In genomic region chr16:46022189-46022928, GRCm38 (mm10) we compare ENCODE assay signal across 8 mouse cellular contexts. TPM values are rescaled to one million over a fixed set of nuclear protein-coding genes. Genes with fewer than 3 reads are reported as not detected.
A peak's percentile ranks its signal among the peaks of the same experiment; 100 is the strongest.
DNase-seq lines count a peak whose midpoint lies in the region; ATAC-seq and TF ChIP-seq lines count a peak whose summit lies in the region.

No protein-coding gene starts in this region.

- peak; percentile 87 for DNase-seq in heart, adult 11 months
- no peak for DNase-seq in heart, postnatal 25 days (ENCODE audit: low spot score)
- peak; percentile 43 to 52 for DNase-seq in cerebellum, adult 2 months
- peak; percentile 87 for DNase-seq in forebrain, postnatal 0 days
- peak; percentile 83 for DNase-seq in hindbrain, embryonic 14.5 days (ENCODE audit: low spot score)
- peak; percentile 27 for DNase-seq in left cerebral cortex, adult 11 months (ENCODE audit: low spot score)
- DNase-seq in right cerebral cortex, postnatal 14 days = peak; percentile 51

- no peak overlapping the region for H3K9ac ChIP-seq in forebrain, postnatal 0 days
- no peak overlapping the region for H3K9ac ChIP-seq in hindbrain, embryonic 14.5 days

- peak; percentile 84 for TF ChIP-seq CTCF in cerebellum, adult 2 months (IDR thresholded peaks at IDR 0.05; ENCODE audit: borderline replicate concordance, insufficient read depth, low read depth, low read length)
- TF ChIP-seq CTCF in forebrain, postnatal 0 days (IDR thresholded peaks at IDR 0.05; ENCODE audit: low read depth) = peak; percentile 95

- no peak overlapping the region for H3K27ac ChIP-seq in cerebellum, adult 2 months (ENCODE audit: insufficient read depth, low read length)
- H3K27ac ChIP-seq in forebrain, postnatal 0 days (ENCODE audit: low read depth, low read length) = no peak overlapping the region
- H3K27ac ChIP-seq in hindbrain, embryonic 14.5 days = no peak overlapping the region

- intact Hi-C loops in heart, postnatal 25 days (cut with DNase I) = loop anchor here (1.0 to 5.0 kb wide), 3 partner anchors 32 to 337 kb away; no protein-coding TSS in a partner anchor

- ATAC-seq in forebrain, postnatal 0 days = peak; percentile 93
- peak; percentile 89 for ATAC-seq in hindbrain, embryonic 14.5 days (ENCODE audit: low FRiP score)
- ATAC-seq in megakaryocyte progenitor cell, adult 5-6 weeks (replicated peaks; ENCODE audit: poor library complexity) = peak; percentile 94

- H3K27me3 ChIP-seq in cerebellum, adult 2 months (ENCODE audit: control insufficient read depth, insufficient read depth, low read length) = no peaks in the 10 kb centered on the region; the same call in 1 of the 2 replicates
- H3K27me3 ChIP-seq in forebrain, postnatal 0 days (ENCODE audit: insufficient read depth, low read length) = no peaks in the 10 kb centered on the region
- H3K27me3 ChIP-seq in hindbrain, embryonic 14.5 days (ENCODE audit: control insufficient read depth, insufficient read depth, low read length) = no peaks in the 10 kb centered on the region

- no peak for TF ChIP-seq POLR2A in cerebellum, adult 2 months (IDR thresholded peaks at IDR 0.05; ENCODE audit: borderline replicate concordance, insufficient read depth, low read length)

- no peak overlapping the region for H3K4me3 ChIP-seq in cerebellum, adult 2 months (replicated peaks; ENCODE audit: insufficient read depth, low read depth, low read length)
- no peak overlapping the region for H3K4me3 ChIP-seq in forebrain, postnatal 0 days (ENCODE audit: low read depth, low read length)
- no peak overlapping the region for H3K4me3 ChIP-seq in hindbrain, embryonic 14.5 days (replicated peaks; ENCODE audit: low read length)

- no peaks in the 10 kb centered on the region for H3K9me3 ChIP-seq in forebrain, postnatal 0 days (ENCODE audit: low read length)
- no peaks in the 10 kb centered on the region for H3K9me3 ChIP-seq in hindbrain, embryonic 14.5 days (ENCODE audit: control insufficient read depth, low read length)

- no peaks in the 10 kb centered on the region for H3K36me3 ChIP-seq in forebrain, postnatal 0 days (ENCODE audit: insufficient read depth)
- H3K36me3 ChIP-seq in hindbrain, embryonic 14.5 days (replicated peaks; ENCODE audit: control insufficient read depth, insufficient read depth) = no peaks in the 10 kb centered on the region

- 45% methylated on average over 5 of the region's 5 CpGs for WGBS in cerebellum, adult 2 months
- WGBS in forebrain, postnatal 0 days = 45% methylated on average over 5 of the region's 5 CpGs
- WGBS in hindbrain, embryonic 14.5 days = 51% methylated on average over 5 of the region's 5 CpGs

- H3K4me2 ChIP-seq in forebrain, postnatal 0 days (ENCODE audit: low read depth) = no peak overlapping the region
- no peak overlapping the region for H3K4me2 ChIP-seq in hindbrain, embryonic 14.5 days (replicated peaks)

- H3K4me1 ChIP-seq in cerebellum, adult 2 months (ENCODE audit: control insufficient read depth, insufficient read depth, low read length) = no peaks in the 10 kb centered on the region
- no peaks in the 10 kb centered on the region for H3K4me1 ChIP-seq in forebrain, postnatal 0 days (ENCODE audit: insufficient read depth)
- no peaks in the 10 kb centered on the region for H3K4me1 ChIP-seq in hindbrain, embryonic 14.5 days (replicated peaks; ENCODE audit: control insufficient read depth, insufficient read depth, low read length)

RNA-seq across cellular contexts. Expression of gene Plcxd2, which starts 12.3 kb away (rescaled TPM):
- under 1 TPM; 0.16 to 0.20 TPM for total RNA-seq in heart, postnatal 25 days (2021)
- 46.9 and 49.4 TPM in 2 replicates for polyA plus RNA-seq in cerebellum, adult 2 months (2012; rRNA removed)
- total RNA-seq in forebrain, postnatal 0 days (2014; rRNA removed) = 33.2 and 43.4 TPM in 2 replicates
- 10.1 and 11.7 TPM in 2 replicates for polyA plus RNA-seq in forebrain, postnatal 0 days (2015; fragmentation: Nextera tagmentation; extraction: Ambion mirVana)
- polyA plus RNA-seq in hindbrain, embryonic 14.5 days (2014; fragmentation: Nextera tagmentation; extraction: Ambion mirVana) = 11.2 and 13.8 TPM in 2 replicates
- total RNA-seq in megakaryocyte progenitor cell, adult 5-6 weeks (2015) = 2.9 and 4.0 TPM in 2 replicates
- total RNA-seq in megakaryocyte progenitor cell, adult 5-6 weeks (2017) = 4.3 and 5.9 TPM in 2 replicates
